Mouse (Mus musculus) spleen, adult 2 months (tissue): Measurements from ENCODE around the gene Cpeb4. TPM values are rescaled to one million over a fixed set of nuclear protein-coding genes. Genes with fewer than 3 reads are reported as not detected.
"Not testable (repeated sequence)": the region's sequence is repeated elsewhere in the genome, so short reads cannot be mapped to it uniquely, and the experiment has no call there.

Experiments used
- DNase-seq, 2 experiments: peaks; one replicate each; pipeline versions ENCODE4 v3.0.0 to v3.0.0-alpha.2; 2012 to 2021; ENCODE audit warnings: low spot score in 2 of 2, low read depth in 1 of 2
- H3K27ac ChIP-seq: fragments of 200-500 bp; 2 replicates; pipeline ENCODE4 v1.5.1; 2012; ENCODE audit warnings: low read length, inconsistent platforms; ENCODE audit not compliant: insufficient read depth
- H3K27me3 ChIP-seq: fragments of 200-500 bp; 2 replicates; pipeline ENCODE4 v1.6.1; 2012; ENCODE audit warnings: mild to moderate bottlenecking, moderate library complexity, low read length, inconsistent platforms; ENCODE audit not compliant: control insufficient read depth, insufficient read depth
- H3K36me3 ChIP-seq: fragments of 200-500 bp; 2 replicates; pipeline ENCODE4 v1.6.1; 2012; ENCODE audit warnings: mild to moderate bottlenecking, low read length, inconsistent platforms; ENCODE audit not compliant: control insufficient read depth, insufficient read depth
- H3K4me1 ChIP-seq: fragments of 200-500 bp; 2 replicates; pipeline ENCODE4 v1.6.1; 2011; ENCODE audit warnings: inconsistent platforms; ENCODE audit not compliant: control insufficient read depth, insufficient read depth, insufficient read length
- H3K4me3 ChIP-seq: fragments of 200-500 bp; 2 replicates; pipeline ENCODE4 v1.5.1; 2011; ENCODE audit warnings: mild to moderate bottlenecking, inconsistent platforms; ENCODE audit not compliant: insufficient read depth, insufficient read length; ENCODE audit errors: extremely low read depth
- CTCF ChIP-seq: fragments of 200-500 bp; IDR thresholded peaks from 2 replicates; pipeline ENCODE4 v1.5.1; 2011; ENCODE audit warnings: mild to moderate bottlenecking, inconsistent platforms; ENCODE audit not compliant: insufficient read depth, insufficient read length, insufficient replicate concordance; ENCODE audit errors: extremely low read depth
- POLR2A ChIP-seq: fragments of 200-500 bp; IDR thresholded peaks from 2 replicates; pipeline ENCODE4 v1.6.1; 2011; ENCODE audit warnings: low read depth, low read length, inconsistent platforms
- WGBS: fragments of 180-500 bp; shearing (Covaris S2); methylation state at CpG from one replicate; pipeline ENCODE4 v1.1.7; 2018; 5-methylcytosine and 5-hydroxymethylcytosine counted together
- polyA plus RNA-seq: library from polyadenylated mRNA; depleted of rRNA; stranded (reverse); fragments of >200 nt; gene quantifications from 2 replicates; pipeline ENCODE4 v1.2.3, GENCODE M21; 2012

Cpeb4 gene
- polyA plus RNA-seq, 1 experiment, result 10.4 TPM

- 63% methylated on average over 4 of the region's 4 CpGs for WGBS
- Histone ChIP-seq H3K36me3 (no peaks in the 10 kb centered on the region), H3K27me3 (no peaks in the 10 kb centered on the region), H3K27ac (no peak overlapping the region), H3K4me3 (no peak overlapping the region), H3K4me1 (no peaks in the 10 kb centered on the region)
- no peak for DNase-seq
- TF ChIP-seq CTCF (no peak), POLR2A (no peak)
These were observed 34.3 kb upstream of the Cpeb4 start for GRCm38 (mm10) chr11:31837753-31838152.

- WGBS, result 59% methylated on average over 7 of the region's 7 CpGs
- no peaks in the 10 kb centered on the region for H3K36me3 ChIP-seq
- H3K27me3 ChIP-seq, result no peaks in the 10 kb centered on the region
- H3K27ac ChIP-seq, result no peak overlapping the region
- TF ChIP-seq CTCF, result no peak
- TF ChIP-seq POLR2A, result no peak
- H3K4me1 ChIP-seq, result no peaks in the 10 kb centered on the region
- no peak for DNase-seq
- no peak overlapping the region for H3K4me3 ChIP-seq
These were observed 33.4 kb upstream of the Cpeb4 start for GRCm38 (mm10) chr11:31838442-31839083.

- no peak for DNase-seq
- TF ChIP-seq CTCF (no peak), POLR2A (no peak)
- H3K36me3 ChIP-seq, result no peaks in the 10 kb centered on the region
- no peaks in the 10 kb centered on the region for H3K4me1 ChIP-seq
- H3K4me3 ChIP-seq, result no peak overlapping the region
- H3K27me3 ChIP-seq, result no peaks in the 10 kb centered on the region
- H3K27ac ChIP-seq, result 0 out of 2 replicates have a peak overlapping the region, but pooled peaks have one; percentile 4
- WGBS, result 85% methylated on average over 6 of the region's 6 CpGs
These were observed 32.9 kb upstream of the Cpeb4 start for GRCm38 (mm10) chr11:31839084-31839460.

GRCm38 (mm10) chr11:31842171-31842959 lies 29.6 kb upstream of the Cpeb4 start:
- TF ChIP-seq POLR2A (no peak), CTCF (no peak)

GRCm38 (mm10) chr11:31843177-31843833 lies 28.7 kb upstream of the Cpeb4 start:
- no peaks in the 10 kb centered on the region for H3K36me3 ChIP-seq
- no peaks in the 10 kb centered on the region for H3K27me3 ChIP-seq
- 90% methylated on average over 7 of the region's 7 CpGs for WGBS
- no peaks in the 10 kb centered on the region for H3K4me1 ChIP-seq
- DNase-seq, result no peak
- no peak for TF ChIP-seq CTCF
- no peak for TF ChIP-seq POLR2A
- H3K4me3 ChIP-seq, result no peak overlapping the region
- no peak overlapping the region for H3K27ac ChIP-seq

More at GRCm38 (mm10) chr11:31842171-31842959, 29.6 kb upstream of the Cpeb4 start:
- Histone ChIP-seq H3K36me3 (no peaks in the 10 kb centered on the region), H3K4me3 (no peak overlapping the region), H3K27ac (no peak overlapping the region), H3K4me1 (no peaks in the 10 kb centered on the region), H3K27me3 (no peaks in the 10 kb centered on the region)
- DNase-seq, result no peak
- 74% methylated on average over 5 of the region's 5 CpGs for WGBS

- Histone ChIP-seq H3K27ac (no peak overlapping the region), H3K4me3 (no peak overlapping the region), H3K27me3 (no peaks in the 10 kb centered on the region), H3K4me1 (no peaks in the 10 kb centered on the region), H3K36me3 (no peaks in the 10 kb centered on the region)
- TF ChIP-seq CTCF (no peak), POLR2A (no peak)
- WGBS, result 89% methylated on average over 5 of the region's 5 CpGs
- DNase-seq, result no peak
These were observed 28.2 kb upstream of the Cpeb4 start for GRCm38 (mm10) chr11:31843834-31844188.

- H3K36me3 ChIP-seq, H3K4me3 ChIP-seq, DNase-seq, H3K4me1 ChIP-seq, H3K27ac ChIP-seq, H3K27me3 ChIP-seq: not testable (repeated sequence)
- WGBS, result 98% methylated on average over 1 of the region's 1 CpGs
These were observed 26.9 kb upstream of the Cpeb4 start for GRCm38 (mm10) chr11:31845111-31845510.
